Comparison of ENCODE assay signal across 11 mouse cellular contexts in the genomic region with DNA sequence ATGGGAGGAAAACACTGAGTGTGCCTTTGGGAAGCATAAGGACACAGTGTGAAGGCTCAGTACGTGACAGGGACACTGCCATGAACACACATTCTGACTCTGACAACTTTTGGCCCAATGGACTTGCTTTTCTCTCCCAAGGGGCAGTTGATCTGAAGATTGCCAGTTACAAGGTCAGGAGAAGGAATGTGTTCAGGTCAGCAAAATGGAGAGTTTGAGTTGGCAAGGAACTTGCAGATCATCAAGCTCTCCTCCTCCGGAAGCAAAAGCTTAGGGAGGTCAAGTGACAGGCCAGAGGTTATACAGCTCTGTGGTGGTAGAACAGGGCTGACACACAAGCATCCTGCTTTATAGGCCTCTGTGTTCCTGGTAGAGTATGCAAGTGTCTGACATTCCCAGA. TPM values are rescaled to one million over a fixed set of nuclear protein-coding genes. Genes with fewer than 3 reads are reported as not detected.
DNase-seq lines count a peak whose midpoint lies in the region; ATAC-seq lines count a peak whose summit lies in the region.
"Had no signal": no experiment of that assay in that cellular context is flagged by ENCODE, and none has a peak within 500 bp of the region (broad histone marks: within the 10 kb centered on the region; RNA-seq: fewer than 3 reads in every experiment).

No protein-coding gene starts in this region.

- no peak overlapping the region for H3K4me3 ChIP-seq in heart, embryonic 10.5 days
- H3K4me3 ChIP-seq in lung, embryonic 16.5 days (ENCODE audit: low read length): no peak overlapping the region

- H3K9me3 ChIP-seq in heart, embryonic 10.5 days: no peaks in the 10 kb centered on the region
- 0 out of 2 replicates have a peak, but pooled peaks cover 4% of the 10 kb centered on the region for H3K9me3 ChIP-seq in lung, embryonic 16.5 days (ENCODE audit: control insufficient read depth, low read length)

- H3K4me1 ChIP-seq in heart, embryonic 10.5 days: peaks cover 18% of the 10 kb centered on the region
- peaks cover 5% of the 10 kb centered on the region for H3K4me1 ChIP-seq in lung, embryonic 16.5 days (replicated peaks; ENCODE audit: control insufficient read depth, insufficient read depth, low read length)

- peak; percentile 50 to 57 for DNase-seq in heart, adult 18-20 months
- no peak for DNase-seq in heart, embryonic 10.5 days (ENCODE audit: low spot score)
- DNase-seq in lung, postnatal 14 days: no peak
- DNase-seq in kidney, postnatal 25 days: peak; percentile 63 to 78
- DNase-seq in c-Kit-positive CD71-positive TER-119-positive erythroid progenitor cells, embryonic 14.5 days (ENCODE audit: low spot score): no peak
- no peak for DNase-seq in urinary bladder, adult 18-20 months (ENCODE audit: low spot score in 2 of 2)
- no peak for DNase-seq in spleen, postnatal 4 days (ENCODE audit: low spot score in 2 of 2)
- DNase-seq: cerebellum, postnatal 25 days had no signal

- peak; percentile 81 for ATAC-seq in lung, embryonic 16.5 days (ENCODE audit: low read depth)
- ATAC-seq: hindbrain, embryonic 16.5 days; Patski had no signal

- WGBS in heart, embryonic 10.5 days: 45% methylated on average over 2 of the region's 2 CpGs
- 42% methylated on average over 2 of the region's 2 CpGs for WGBS in lung, embryonic 16.5 days

- H3K36me3 ChIP-seq in heart, embryonic 10.5 days: no peaks in the 10 kb centered on the region
- H3K36me3 ChIP-seq in lung, embryonic 16.5 days (ENCODE audit: control insufficient read depth, insufficient read depth, low read length): no peaks in the 10 kb centered on the region

- H3K4me2 ChIP-seq in lung, embryonic 16.5 days (ENCODE audit: low read depth, low read length): no peak overlapping the region

- H3K27me3 ChIP-seq in heart, embryonic 10.5 days (ENCODE audit: insufficient read depth, poor library complexity, severe bottlenecking): no peaks in the 10 kb centered on the region
- no peaks in the 10 kb centered on the region for H3K27me3 ChIP-seq in lung, embryonic 16.5 days (ENCODE audit: control insufficient read depth, insufficient read depth, low read depth, low read length)
- H3K27me3 ChIP-seq: Patski had no signal

- no peak overlapping the region for H3K27ac ChIP-seq in heart, embryonic 10.5 days
- H3K27ac ChIP-seq in lung, embryonic 16.5 days (ENCODE audit: low read length): no peak overlapping the region

- no peak overlapping the region for H3K9ac ChIP-seq in lung, embryonic 16.5 days (ENCODE audit: low read length)

RNA-seq across cellular contexts. Expression of a gene that starts 21.1 kb away (rescaled TPM):
- total RNA-seq in heart, adult 18-20 months (2021): 10 to 100 TPM; 35.3 to 36.9 TPM
- 47.2 and 50.2 TPM in 2 replicates for polyA plus RNA-seq in heart, embryonic 10.5 days (2016; fragmentation: Nextera tagmentation; extraction: Ambion mirVana)
- 108 and 115 TPM in 2 replicates for polyA plus RNA-seq in lung, embryonic 16.5 days (2015; fragmentation: Nextera tagmentation; extraction: Ambion mirVana)

Comparison
In these comparisons a context has a peak if more than half of its experiments do, and no peak if none do; other contexts are left out.
1. DNase-seq: peak in heart, adult 18-20 months (2 of 2) and kidney, postnatal 25 days (2 of 2); none in heart, embryonic 10.5 days (single experiment), lung, postnatal 14 days (single experiment), c-Kit-positive CD71-positive TER-119-positive erythroid progenitor cells, embryonic 14.5 days (single experiment), urinary bladder, adult 18-20 months (0 of 2) and spleen, postnatal 4 days (0 of 2).